Mouse (Mus musculus) bone marrow macrophage, adult 2 months (primary cell): ENCODE measurements around the gene Srarp. TPM values are rescaled to one million over a fixed set of nuclear protein-coding genes. Genes with fewer than 3 reads are reported as not detected.
A peak's percentile ranks its signal among the peaks of the same experiment; 100 is the strongest.

Experiments
- H3K27ac ChIP-seq: 2 replicates; pipeline ENCODE4 v1.5.1; 2012; ENCODE audit warnings: low read depth, low read length; ENCODE audit not compliant: insufficient read depth
- H3K4me1 ChIP-seq: 2 replicates; pipeline ENCODE4 v1.6.1; 2012; ENCODE audit warnings: low read length; ENCODE audit not compliant: control insufficient read depth, insufficient read depth
- H3K4me3 ChIP-seq: 2 replicates; pipeline ENCODE4 v1.5.1; 2012; ENCODE audit warnings: mild to moderate bottlenecking, low read length, moderate library complexity; ENCODE audit not compliant: insufficient read depth
- CTCF ChIP-seq: IDR thresholded peaks from 2 replicates; pipeline ENCODE4 v1.5.1; 2012; ENCODE audit warnings: low read depth, mild to moderate bottlenecking, low read length, moderate library complexity
- POLR2A ChIP-seq: IDR thresholded peaks from 2 replicates; pipeline ENCODE4 v1.6.1; 2012; ENCODE audit warnings: mild to moderate bottlenecking, low read depth, low read length, borderline replicate concordance
- polyA plus RNA-seq: library from polyadenylated mRNA; stranded (reverse); fragments of >200 nt; gene quantifications from 2 replicates; pipeline ENCODE4 v1.2.4, GENCODE M21; 2012; ENCODE audit not compliant: missing spikeins, insufficient read depth, insufficient read length

The Srarp gene
- polyA plus RNA-seq, 1 experiment: not detected

- H3K4me1 ChIP-seq: peaks cover 31% of the 10 kb centered on the region
- peak overlapping the region; percentile 57 for H3K4me3 ChIP-seq
- H3K27ac ChIP-seq: peak overlapping the region; percentile 86
- TF ChIP-seq CTCF (no peak), POLR2A (no peak)
These were observed 10.1 kb downstream of the Srarp start for GRCm38 (mm10) chr4:141425484-141426479.

DNA sequence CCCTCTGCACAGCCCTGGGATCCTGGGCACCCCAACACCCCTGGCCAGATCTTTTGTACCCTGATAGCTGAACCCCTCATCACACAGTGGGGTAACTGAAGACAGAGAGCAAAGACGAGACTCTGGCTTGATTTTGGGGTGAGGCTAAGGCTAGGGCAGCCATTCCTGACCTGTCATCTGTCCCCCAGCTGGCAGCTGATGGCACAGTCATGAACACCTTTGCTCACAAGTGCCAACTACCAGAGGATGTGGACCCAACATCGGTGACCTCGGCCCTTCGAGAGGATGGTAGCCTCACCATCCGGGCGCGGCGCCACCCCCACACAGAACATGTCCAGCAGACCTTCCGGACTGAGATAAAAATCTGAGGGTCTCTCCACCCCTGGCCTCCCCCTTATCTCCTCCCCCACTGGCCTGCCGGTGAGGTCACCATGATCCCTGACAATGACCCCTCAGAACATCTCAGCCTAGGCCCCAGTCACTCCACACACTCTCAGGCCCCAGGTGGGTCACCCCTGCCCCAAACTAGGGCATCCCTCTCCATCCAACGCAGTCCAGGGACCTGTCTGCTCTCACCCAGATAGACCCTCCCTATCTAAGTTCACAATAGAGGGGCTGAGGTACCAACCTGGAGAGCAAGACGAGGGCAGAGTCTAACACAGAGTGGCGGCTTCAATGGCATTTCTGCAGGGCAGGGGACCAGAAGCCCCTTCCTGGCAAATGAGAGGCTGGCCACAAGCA is 12.0 kb downstream of the Srarp start:
- Histone ChIP-seq H3K4me1 (peaks cover 45% of the 10 kb centered on the region), H3K27ac (peak overlapping the region; percentile 24), H3K4me3 (no peak overlapping the region)
- TF ChIP-seq CTCF (no peak), POLR2A (no peak)

- Histone ChIP-seq H3K4me1 (peaks cover 45% of the 10 kb centered on the region), H3K27ac (peak overlapping the region; percentile 24), H3K4me3 (no peak overlapping the region)
- TF ChIP-seq CTCF (no peak), POLR2A (no peak)
These were observed 12.6 kb downstream of the Srarp start for GRCm38 (mm10) chr4:141423288-141423687.

- Histone ChIP-seq H3K4me3 (no peak overlapping the region), H3K4me1 (peaks cover 45% of the 10 kb centered on the region), H3K27ac (no peak overlapping the region; the same call in 1 of the 2 replicates)
- TF ChIP-seq POLR2A (no peak), CTCF (no peak)
These were observed 13.1 kb downstream of the Srarp start for GRCm38 (mm10) chr4:141422841-141423240.

DNA sequence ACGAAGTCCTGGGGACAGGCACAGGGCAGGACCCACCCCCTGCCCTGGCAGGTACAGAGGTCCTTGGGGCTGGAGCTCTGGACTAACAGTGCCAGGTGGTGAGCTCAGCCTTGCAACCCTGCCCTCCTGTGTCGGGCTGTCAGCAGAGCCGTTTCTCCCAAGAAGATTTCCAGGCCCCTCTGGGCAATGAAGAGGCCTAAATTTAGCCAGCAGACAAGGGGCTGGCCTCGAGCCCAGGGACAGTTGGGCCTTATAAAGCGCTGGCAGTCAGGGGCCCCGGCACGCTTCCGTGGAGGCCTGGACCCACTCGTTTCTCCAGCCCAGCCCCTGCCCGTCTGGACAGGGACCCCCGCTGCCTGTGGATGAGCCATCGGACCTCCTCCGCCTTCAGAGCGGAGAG is 14.5 kb downstream of the Srarp start:
- Histone ChIP-seq H3K4me1 (peaks cover 39% of the 10 kb centered on the region), H3K27ac (no peak overlapping the region), H3K4me3 (no peak overlapping the region)
- TF ChIP-seq CTCF: no peak
- no peak for TF ChIP-seq POLR2A

- H3K4me3 ChIP-seq: no peak overlapping the region
- H3K27ac ChIP-seq: no peak overlapping the region
- no peak for TF ChIP-seq POLR2A
- TF ChIP-seq CTCF: no peak
- H3K4me1 ChIP-seq: peaks cover 36% of the 10 kb centered on the region
These were observed 15.0 kb downstream of the Srarp start for GRCm38 (mm10) chr4:141420886-141421285.

GRCm38 (mm10) chr4:141420192-141420829 is 15.6 kb downstream of the Srarp start, which contains the start of gene Hspb7:
Hspb7 (plus strand) TSS chr4:141420779.
- peaks cover 36% of the 10 kb centered on the region for H3K4me1 ChIP-seq
- H3K27ac ChIP-seq: peak within 1 kb of the TSS; percentile 76
- H3K4me3 ChIP-seq: 0 out of 2 replicates have a peak within 1 kb of the TSS, but pooled peaks have one; percentile 3
- no peak for TF ChIP-seq CTCF
- TF ChIP-seq POLR2A: no peak

GRCm38 (mm10) chr4:141419398-141420191 is 16.3 kb downstream of the Srarp start:
- H3K4me1 ChIP-seq: peaks cover 31% of the 10 kb centered on the region
- H3K4me3 ChIP-seq: 0 out of 2 replicates have a peak overlapping the region, but pooled peaks have one; percentile 3
- H3K27ac ChIP-seq: peak overlapping the region; percentile 76
- TF ChIP-seq POLR2A (no peak), CTCF (no peak)
